Mouse (Mus musculus): Measurements from ENCODE around the gene Gp9. TPM values are rescaled to one million over a fixed set of nuclear protein-coding genes. Genes with fewer than 3 reads are reported as not detected.

Gene Gp9
- total and polyA plus RNA-seq, 2 experiments from 2014 or later, result 0.18 to 0.33 TPM

DNA sequence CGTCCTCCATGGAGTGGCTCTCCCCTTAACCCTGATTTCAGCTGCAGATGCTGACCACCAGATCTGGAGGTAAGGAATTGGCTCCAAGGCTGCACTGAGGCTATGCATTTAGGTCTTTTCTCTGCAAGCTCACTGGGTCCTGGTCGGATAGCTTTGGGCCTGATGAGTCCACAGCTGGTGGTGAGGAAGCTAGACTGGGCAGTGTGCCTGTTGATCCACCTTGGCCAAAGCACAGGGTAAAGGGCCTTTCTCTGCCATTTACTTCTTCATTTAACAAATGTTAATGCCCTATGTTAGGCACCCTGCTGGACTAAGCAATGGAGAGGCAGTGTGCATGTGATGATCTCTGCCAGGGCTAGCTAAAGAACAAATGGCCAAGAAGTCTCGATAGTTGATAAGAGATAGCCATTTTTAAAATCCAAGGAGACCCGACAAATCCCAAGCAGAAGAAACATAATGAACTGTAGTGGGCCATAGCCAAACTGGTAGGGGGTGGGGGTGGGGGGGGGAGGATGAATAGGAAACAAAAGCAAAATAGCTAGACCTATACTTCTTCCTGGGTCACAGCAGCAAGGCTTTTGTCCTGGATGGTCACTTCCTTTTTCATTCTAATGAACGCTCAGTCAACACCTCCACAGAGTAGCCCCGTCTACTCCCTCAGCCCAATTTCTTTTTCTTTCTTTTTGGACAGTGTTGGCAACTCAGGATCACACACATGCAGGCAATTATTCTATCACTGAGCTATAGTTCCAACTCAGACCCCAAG lies 17.7 kb downstream of the Gp9 start:
- no peak overlapping the region for H3K27ac ChIP-seq (ENCODE audit: low read depth, low read length)
- no peak overlapping the region for H3K4me3 ChIP-seq (ENCODE audit: low read depth, low read length)
- peaks cover 29% of the 10 kb centered on the region for H3K36me3 ChIP-seq (ENCODE audit: insufficient read depth)
- WGBS, result 61% methylated on average over 6 of the region's 6 CpGs
- H3K9me3 ChIP-seq (ENCODE audit: low read length), result no peaks in the 10 kb centered on the region
- H3K4me2 ChIP-seq (ENCODE audit: low read depth), result no peak overlapping the region
- H3K9ac ChIP-seq, result no peak overlapping the region
- no peaks in the 10 kb centered on the region for H3K27me3 ChIP-seq (ENCODE audit: insufficient read depth, low read length)
- DNase-seq (no peak), ATAC-seq (no peak)
- no peaks in the 10 kb centered on the region for H3K4me1 ChIP-seq (ENCODE audit: insufficient read depth)
- TF ChIP-seq CTCF (IDR thresholded peaks at IDR 0.05; ENCODE audit: low read depth), result no peak

GRCm38 (mm10) chr6:87796251-87796880 lies 18.5 kb downstream of the Gp9 start:
- H3K4me1 ChIP-seq (ENCODE audit: insufficient read depth), result no peaks in the 10 kb centered on the region
- no peak for DNase-seq
- no peak for TF ChIP-seq CTCF (IDR thresholded peaks at IDR 0.05; ENCODE audit: low read depth)
- no peak overlapping the region for H3K27ac ChIP-seq (ENCODE audit: low read depth, low read length)
- H3K4me3 ChIP-seq (ENCODE audit: low read depth, low read length), result no peak overlapping the region
- H3K4me2 ChIP-seq (ENCODE audit: low read depth), result no peak overlapping the region
- 84% methylated on average over 6 of the region's 6 CpGs for WGBS
- H3K9ac ChIP-seq, result no peak overlapping the region
- no peak for ATAC-seq
- H3K36me3 ChIP-seq (ENCODE audit: insufficient read depth), result peaks cover 23% of the 10 kb centered on the region
- H3K9me3 ChIP-seq (ENCODE audit: low read length), result no peaks in the 10 kb centered on the region
- no peaks in the 10 kb centered on the region for H3K27me3 ChIP-seq (ENCODE audit: insufficient read depth, low read length)

- no peak for ATAC-seq
- no peak for DNase-seq
- Histone ChIP-seq H3K9me3 (ENCODE audit: low read length) (no peaks in the 10 kb centered on the region), H3K36me3 (ENCODE audit: insufficient read depth) (peaks cover 17% of the 10 kb centered on the region), H3K27ac (ENCODE audit: low read depth, low read length) (no peak overlapping the region), H3K4me2 (ENCODE audit: low read depth) (no peak overlapping the region), H3K27me3 (ENCODE audit: insufficient read depth, low read length) (no peaks in the 10 kb centered on the region), H3K4me3 (ENCODE audit: low read depth, low read length) (no peak overlapping the region), H3K9ac (no peak overlapping the region), H3K4me1 (ENCODE audit: insufficient read depth) (no peaks in the 10 kb centered on the region)
- WGBS, result 63% methylated on average over 2 of the region's 2 CpGs
- TF ChIP-seq CTCF (IDR thresholded peaks at IDR 0.05; ENCODE audit: low read depth), result no peak
Observed at GRCm38 (mm10) chr6:87797321-87797720, 19.4 kb downstream of the Gp9 start.

DNA sequence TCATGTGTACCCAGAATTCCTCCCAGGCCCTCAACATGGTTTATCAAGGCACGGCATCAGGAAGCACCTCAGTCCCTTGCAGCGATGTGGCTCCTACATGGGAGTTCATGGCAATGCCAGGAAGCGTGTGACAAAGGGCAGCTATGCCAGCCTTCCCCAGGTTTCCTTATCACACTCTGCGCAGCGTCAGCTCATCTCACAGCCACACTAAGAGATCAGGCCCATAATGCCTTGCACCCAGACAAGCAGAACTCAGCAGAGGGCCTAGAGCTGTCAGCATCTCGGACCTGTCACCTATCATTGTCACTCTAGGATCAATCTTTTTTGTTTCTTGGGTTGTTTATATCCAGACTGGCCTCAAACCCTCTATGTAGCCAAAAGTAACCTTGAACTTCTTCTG lies 21.7 kb downstream of the Gp9 start:
- H3K27me3 ChIP-seq (ENCODE audit: insufficient read depth, low read length), result no peaks in the 10 kb centered on the region
- H3K4me2 ChIP-seq (ENCODE audit: low read depth), result no peak overlapping the region
- H3K9ac ChIP-seq, result no peak overlapping the region
- 89% methylated on average over 6 of the region's 6 CpGs for WGBS
- H3K9me3 ChIP-seq (ENCODE audit: low read length), result no peaks in the 10 kb centered on the region
- DNase-seq (no peak), ATAC-seq (no peak)
- no peak for TF ChIP-seq CTCF (IDR thresholded peaks at IDR 0.05; ENCODE audit: low read depth)
- H3K27ac ChIP-seq (ENCODE audit: low read depth, low read length), result no peak overlapping the region
- H3K4me3 ChIP-seq (ENCODE audit: low read depth, low read length), result no peak overlapping the region
- peaks cover 2% of the 10 kb centered on the region; the same call in 1 of the 2 replicates for H3K36me3 ChIP-seq (ENCODE audit: insufficient read depth)
- H3K4me1 ChIP-seq (ENCODE audit: insufficient read depth), result no peaks in the 10 kb centered on the region

DNA sequence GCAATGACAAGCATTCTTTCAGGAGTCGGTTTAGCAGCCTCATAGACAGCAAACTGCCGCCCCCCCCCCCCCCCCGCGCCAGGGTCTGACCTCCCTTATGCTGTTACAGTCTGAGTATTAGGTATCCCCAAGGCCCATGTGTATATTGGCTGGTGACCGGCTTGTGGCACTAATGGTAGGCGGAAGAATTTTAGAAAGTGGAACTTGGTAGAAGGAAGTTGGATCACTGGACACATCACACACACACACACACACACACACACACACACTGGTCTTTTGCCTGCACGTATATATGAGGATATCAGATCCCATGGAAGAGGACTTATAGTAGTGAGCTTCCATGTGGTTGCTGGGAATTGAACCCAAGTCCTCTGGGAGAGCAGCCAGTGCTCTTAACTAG lies 24.6 kb downstream of the Gp9 start:
- 84% methylated on average over 7 of the region's 7 CpGs for WGBS
- no peaks in the 10 kb centered on the region for H3K27me3 ChIP-seq (ENCODE audit: insufficient read depth, low read length)
- no peak for ATAC-seq

DNA sequence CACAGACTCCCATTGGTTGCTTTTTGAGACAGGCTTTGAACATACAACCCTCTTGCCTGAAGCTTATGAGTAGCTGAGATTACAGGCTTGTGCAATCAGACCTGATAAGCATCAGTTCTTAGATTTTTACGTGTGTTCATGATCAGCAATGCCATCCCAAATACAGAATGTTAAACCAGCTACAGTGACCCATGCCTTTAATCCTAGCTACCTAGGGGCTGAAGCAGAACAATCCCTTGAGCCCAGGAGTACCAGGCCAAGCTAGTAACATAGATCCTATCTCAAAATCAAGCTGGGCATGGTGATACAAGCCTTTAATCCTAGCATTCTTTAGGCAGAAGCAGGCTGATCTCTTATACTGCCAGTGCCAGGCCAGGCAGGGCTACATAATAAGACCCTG lies 26.2 kb downstream of the Gp9 start:
- DNase-seq (no peak), ATAC-seq (no peak)
- no peak overlapping the region for H3K4me3 ChIP-seq (ENCODE audit: low read depth, low read length)
- H3K4me1 ChIP-seq (ENCODE audit: insufficient read depth), result no peaks in the 10 kb centered on the region
- 95% methylated on average over 1 of the region's 1 CpGs for WGBS
- H3K4me2 ChIP-seq (ENCODE audit: low read depth), result no peak overlapping the region
- no peaks in the 10 kb centered on the region for H3K27me3 ChIP-seq (ENCODE audit: insufficient read depth, low read length)
- H3K9ac ChIP-seq, result no peak overlapping the region
- no peak overlapping the region for H3K27ac ChIP-seq (ENCODE audit: low read depth, low read length)
- H3K9me3 ChIP-seq (ENCODE audit: low read length), result no peaks in the 10 kb centered on the region
- TF ChIP-seq CTCF (IDR thresholded peaks at IDR 0.05; ENCODE audit: low read depth), result no peak
- H3K36me3 ChIP-seq (ENCODE audit: insufficient read depth), result peaks cover 4% of the 10 kb centered on the region; the same call in 1 of the 2 replicates

More for the DNA sequence above, 24.6 kb downstream of the Gp9 start:
- H3K36me3 ChIP-seq (ENCODE audit: insufficient read depth), result no peaks in the 10 kb centered on the region; the same call in 1 of the 2 replicates
- TF ChIP-seq CTCF (IDR thresholded peaks at IDR 0.05; ENCODE audit: low read depth), result no peak
- no peak overlapping the region for H3K4me3 ChIP-seq (ENCODE audit: low read depth, low read length)
- H3K27ac ChIP-seq (ENCODE audit: low read depth, low read length), result no peak overlapping the region
- H3K9ac ChIP-seq, result no peak overlapping the region
- DNase-seq, result no peak
- no peak overlapping the region for H3K4me2 ChIP-seq (ENCODE audit: low read depth)
- no peaks in the 10 kb centered on the region for H3K4me1 ChIP-seq (ENCODE audit: insufficient read depth)
- H3K9me3 ChIP-seq (ENCODE audit: low read length), result no peaks in the 10 kb centered on the region

GRCm38 (mm10) chr6:87804886-87805285 lies 27.0 kb downstream of the Gp9 start:
- TF ChIP-seq CTCF (IDR thresholded peaks at IDR 0.05; ENCODE audit: low read depth), result no peak
- DNase-seq, result no peak
- H3K4me1 ChIP-seq (ENCODE audit: insufficient read depth), result no peaks in the 10 kb centered on the region
- no peak for ATAC-seq
- H3K4me3 ChIP-seq (ENCODE audit: low read depth, low read length), result no peak overlapping the region
- no peak overlapping the region for H3K9ac ChIP-seq
- H3K9me3 ChIP-seq (ENCODE audit: low read length), result no peaks in the 10 kb centered on the region
- H3K27ac ChIP-seq (ENCODE audit: low read depth, low read length), result no peak overlapping the region
- WGBS, result 73% methylated on average over 7 of the region's 7 CpGs
- H3K36me3 ChIP-seq (ENCODE audit: insufficient read depth), result peaks cover 4% of the 10 kb centered on the region; the same call in 1 of the 2 replicates
- H3K4me2 ChIP-seq (ENCODE audit: low read depth), result no peak overlapping the region
- no peaks in the 10 kb centered on the region for H3K27me3 ChIP-seq (ENCODE audit: insufficient read depth, low read length)

Measured in forebrain, postnatal 0 days (tissue).